Mouse (Mus musculus): ENCODE data around the gene C530008M17Rik.

DNA sequence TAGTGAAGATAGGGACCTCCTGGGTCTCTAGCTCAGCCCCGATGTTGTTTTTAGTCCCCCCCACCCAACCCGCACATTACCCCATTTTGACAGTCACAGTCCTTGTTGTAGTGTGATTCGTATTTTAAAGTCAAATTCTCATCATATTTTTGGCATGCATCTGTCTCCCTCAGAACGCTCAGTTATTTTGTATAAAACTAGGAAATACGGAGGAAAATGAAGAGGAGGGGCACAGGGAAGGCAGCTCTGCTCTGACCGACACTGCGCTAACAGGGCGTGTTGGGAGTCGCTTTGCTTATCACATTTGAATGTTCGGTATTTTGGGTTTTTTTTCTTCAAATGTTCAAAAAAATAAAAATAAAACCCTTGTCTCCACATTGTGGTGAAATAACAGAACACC lies 13.9 kb downstream of the C530008M17Rik start:
- no peak for TF ChIP-seq POLR2A (IDR thresholded peaks at IDR 0.05; ENCODE audit: borderline replicate concordance, extremely low read depth, insufficient read depth, insufficient read length, poor library complexity, severe bottlenecking)
- no peak for TF ChIP-seq CTCF (IDR thresholded peaks at IDR 0.05; ENCODE audit: borderline replicate concordance, extremely low read depth, insufficient read depth, insufficient read length)
